Mouse (Mus musculus) cerebellum, adult 9-10 months (tissue): ENCODE results near the gene Dixdc1.
A peak's percentile ranks its signal among the peaks of the same experiment; 100 is the strongest.

Source experiments
- DNase-seq: peaks from one replicate; pipeline ENCODE4 v3.0.0; 2022

Gene Dixdc1

GRCm38 (mm10) chr9:50742744-50743143 lies 3.4 kb upstream of the Dixdc1 start:
- DNase-seq, result no peak

GRCm38 (mm10) chr9:50742261-50742660 lies 2.9 kb upstream of the Dixdc1 start:
- no peak for DNase-seq

- no peak for DNase-seq
Measured at GRCm38 (mm10) chr9:50740867-50741784, 1.8 kb upstream of the Dixdc1 start.

DNA sequence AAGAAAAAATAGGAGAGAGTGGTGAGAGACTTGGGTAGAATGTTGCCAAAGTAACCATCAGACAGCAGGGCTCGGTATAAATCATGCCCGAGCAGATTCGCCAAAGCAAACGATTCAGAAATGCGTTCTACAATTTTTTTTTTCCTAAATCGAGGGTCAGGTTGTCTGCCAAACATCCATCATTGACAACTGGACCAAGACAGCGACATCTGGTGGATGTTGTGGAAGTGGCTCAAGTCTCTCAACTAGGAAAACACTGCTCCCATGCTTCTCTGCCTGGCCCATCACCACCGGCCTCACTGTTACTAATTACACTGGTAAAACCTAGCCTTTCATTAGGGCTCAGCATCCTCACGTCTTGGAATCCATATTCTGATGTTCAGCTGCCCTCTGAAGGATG lies 4.3 kb downstream of the Dixdc1 start:
- peak; percentile 85 for DNase-seq

GRCm38 (mm10) chr9:50732560-50732959 lies 6.8 kb downstream of the Dixdc1 start:
- no peak for DNase-seq

DNA sequence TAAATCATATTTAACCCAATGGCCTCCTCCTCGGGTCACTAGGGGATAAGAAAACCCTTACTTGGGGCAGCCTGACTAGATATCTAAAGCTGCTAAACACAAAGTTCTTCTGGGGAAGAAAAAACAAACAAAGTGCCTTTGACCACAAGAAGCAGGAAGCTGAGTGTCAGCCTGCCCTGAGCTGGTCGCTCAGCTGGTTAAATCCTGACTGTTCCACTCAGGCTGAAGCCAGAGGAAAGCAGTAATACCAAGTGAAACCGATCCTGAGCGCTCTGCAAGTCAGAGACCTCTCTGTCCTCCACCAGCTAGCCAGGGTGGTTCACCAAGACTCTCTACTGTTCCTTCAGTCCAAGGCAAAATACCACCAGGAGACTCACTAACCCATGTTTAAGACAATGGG lies 9.7 kb downstream of the Dixdc1 start:
- DNase-seq, result no peak

DNA sequence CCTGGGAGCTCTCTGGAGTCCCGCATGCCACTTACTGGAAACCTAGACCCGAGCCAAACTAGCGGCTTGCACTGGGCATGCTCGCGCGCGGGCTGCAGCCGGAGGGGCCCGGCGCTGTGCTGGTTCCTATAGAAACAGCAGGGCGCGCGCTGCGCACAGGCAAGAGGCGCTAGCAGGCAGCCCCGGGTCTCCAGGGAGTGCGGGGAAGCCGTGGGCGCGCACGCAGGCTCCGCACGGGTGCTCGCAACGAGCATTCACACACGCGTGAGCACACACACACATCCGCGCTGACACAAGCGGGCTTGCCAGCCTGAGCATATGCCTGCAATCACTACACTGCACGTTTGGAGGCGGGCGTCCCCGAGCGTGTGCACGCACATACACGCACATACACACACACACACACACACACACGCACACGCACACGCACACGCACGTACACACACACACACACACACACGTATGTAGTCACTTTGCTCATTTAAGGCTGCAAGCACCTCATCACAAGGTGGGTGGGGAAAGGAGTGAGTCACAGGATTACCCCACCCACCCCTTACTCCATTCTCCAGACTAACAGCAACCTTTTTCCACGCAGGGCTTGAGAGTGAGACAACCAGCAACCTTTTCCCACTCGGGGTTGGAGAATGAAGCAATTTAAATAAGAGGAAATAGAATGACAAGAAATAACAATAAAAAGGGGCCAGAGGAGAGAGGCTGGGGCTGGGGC lies 11.2 kb downstream of the Dixdc1 start:
- peak; percentile 82 for DNase-seq

- DNase-seq, result peak; percentile 71
Measured at GRCm38 (mm10) chr9:50727171-50727924, 12.0 kb downstream of the Dixdc1 start.

DNA sequence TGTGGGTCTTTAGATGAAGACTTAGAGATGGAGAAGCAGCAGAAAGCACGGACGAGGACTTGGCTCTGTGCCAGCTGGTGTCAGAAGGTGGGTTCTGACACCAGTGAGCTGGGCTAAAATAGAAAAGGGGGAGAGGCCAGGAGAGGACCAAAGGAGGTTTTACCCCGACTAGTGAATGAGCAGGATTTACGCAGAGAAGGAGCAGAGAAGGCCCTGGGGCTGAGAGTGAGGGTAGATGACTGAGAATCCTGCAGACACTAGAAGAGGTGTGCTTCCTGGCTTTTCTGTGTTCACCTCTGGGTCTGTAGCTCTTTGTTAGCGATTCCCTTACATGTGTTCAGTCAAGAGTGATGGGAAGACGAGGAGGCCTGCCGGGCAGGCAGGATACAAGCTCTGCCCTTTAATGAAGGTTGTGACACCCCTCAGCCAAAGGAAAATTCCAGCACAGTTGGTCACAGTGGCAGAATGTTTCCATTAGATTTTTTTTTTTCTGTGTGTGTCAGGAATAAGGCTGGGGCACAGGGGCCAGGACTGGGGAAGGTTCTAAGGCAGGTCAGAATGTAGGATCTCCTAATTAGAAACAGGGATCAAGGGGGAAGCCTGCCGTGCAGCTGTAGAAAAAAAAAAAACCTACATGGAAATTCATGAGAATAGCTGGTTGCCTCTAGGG lies 13.3 kb downstream of the Dixdc1 start:
- DNase-seq, result peak; percentile 74

GRCm38 (mm10) chr9:50724661-50725330 lies 14.5 kb downstream of the Dixdc1 start:
- no peak for DNase-seq

- DNase-seq, result no peak
Measured at GRCm38 (mm10) chr9:50724147-50724546, 15.2 kb downstream of the Dixdc1 start.

- peak; percentile 92 for DNase-seq
Measured at GRCm38 (mm10) chr9:50723406-50723805, 15.9 kb downstream of the Dixdc1 start.

- peak; percentile 68 for DNase-seq
Measured at GRCm38 (mm10) chr9:50722451-50722911, 16.8 kb downstream of the Dixdc1 start.

DNA sequence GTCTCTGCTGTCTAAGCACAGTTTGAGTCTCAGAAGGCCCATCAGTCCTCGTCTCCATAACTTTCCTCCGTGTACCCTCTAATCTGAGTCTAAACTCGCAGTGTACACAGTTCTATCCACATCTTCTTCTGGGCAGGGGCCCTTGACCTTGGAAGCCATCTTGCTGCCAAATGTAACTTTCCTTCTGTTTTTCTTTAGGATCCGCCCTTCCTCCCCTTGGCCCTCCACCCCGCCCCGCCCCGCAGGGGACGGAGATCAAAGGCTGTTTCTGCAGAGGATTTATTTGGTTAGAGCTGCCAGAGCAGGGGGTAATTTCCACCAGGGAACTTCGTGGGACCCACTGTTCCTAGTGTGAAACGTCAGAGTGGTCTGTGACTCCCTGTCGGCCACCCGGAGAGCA lies 18.3 kb downstream of the Dixdc1 start:
- no peak for DNase-seq

DNA sequence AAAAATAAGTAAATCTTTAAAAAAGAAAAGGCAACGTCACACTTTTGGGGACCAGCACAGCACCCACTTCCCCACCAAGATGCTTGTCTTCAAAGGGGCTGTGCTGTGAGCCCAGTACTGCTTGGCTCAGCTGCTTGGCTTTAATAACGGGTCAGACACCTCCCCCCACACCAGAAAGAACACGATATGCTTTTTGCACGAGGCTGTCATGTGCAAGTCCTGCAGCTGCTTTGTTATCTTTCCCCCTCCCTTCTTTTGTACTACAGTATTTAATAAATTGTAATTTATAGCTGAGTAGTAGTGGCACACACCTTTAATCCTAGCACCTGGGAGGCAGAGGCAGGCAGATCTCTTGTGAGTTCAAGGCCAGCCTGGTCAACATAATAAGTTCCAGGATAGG lies 20.4 kb downstream of the Dixdc1 start:
- DNase-seq, result no peak

- DNase-seq, result no peak
Measured at GRCm38 (mm10) chr9:50714188-50714587, 25.1 kb downstream of the Dixdc1 start.

GRCm38 (mm10) chr9:50711337-50711736 lies 28.0 kb downstream of the Dixdc1 start:
- DNase-seq, result no peak

DNA sequence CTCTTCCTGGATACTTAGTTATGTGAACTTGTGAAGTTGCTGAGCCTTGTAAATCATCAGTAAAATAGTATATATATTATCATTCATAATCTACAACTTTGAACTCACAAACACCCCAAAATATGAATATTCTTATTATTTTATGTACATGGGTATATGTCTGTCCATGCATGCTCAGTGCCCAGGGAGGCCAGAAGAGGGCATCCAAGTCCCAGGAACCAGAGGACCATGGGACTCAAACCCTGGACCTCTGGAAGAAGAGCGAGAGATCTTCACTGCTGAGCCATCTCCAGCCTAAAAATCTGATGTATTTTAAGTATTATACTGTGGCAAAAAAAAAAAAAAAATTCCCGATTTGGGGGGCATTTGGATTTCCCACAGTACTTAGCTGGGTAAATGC lies 30.2 kb downstream of the Dixdc1 start:
- no peak for DNase-seq

- DNase-seq, result no peak
Measured at GRCm38 (mm10) chr9:50704907-50705306, 34.4 kb downstream of the Dixdc1 start.

- peak; percentile 77 for DNase-seq
Measured at GRCm38 (mm10) chr9:50700921-50701691, 38.2 kb downstream of the Dixdc1 start.
